Mouse (Mus musculus) cerebellum, adult 2 months (tissue): ENCODE results near the gene Ceacam19.

Source experiments
- CTCF ChIP-seq: fragments of 200-500 bp; IDR thresholded peaks from 2 replicates; pipeline ENCODE4 v1.5.1; 2011; ENCODE audit warnings: low read depth, mild to moderate bottlenecking, control low read depth, low read length, moderate library complexity, borderline replicate concordance; ENCODE audit not compliant: insufficient read depth
- POLR2A ChIP-seq: fragments of 200-500 bp; IDR thresholded peaks from 2 replicates; pipeline ENCODE4 v1.6.1; 2011; ENCODE audit warnings: low read length, control low read depth, borderline replicate concordance; ENCODE audit not compliant: insufficient read depth

DNA sequence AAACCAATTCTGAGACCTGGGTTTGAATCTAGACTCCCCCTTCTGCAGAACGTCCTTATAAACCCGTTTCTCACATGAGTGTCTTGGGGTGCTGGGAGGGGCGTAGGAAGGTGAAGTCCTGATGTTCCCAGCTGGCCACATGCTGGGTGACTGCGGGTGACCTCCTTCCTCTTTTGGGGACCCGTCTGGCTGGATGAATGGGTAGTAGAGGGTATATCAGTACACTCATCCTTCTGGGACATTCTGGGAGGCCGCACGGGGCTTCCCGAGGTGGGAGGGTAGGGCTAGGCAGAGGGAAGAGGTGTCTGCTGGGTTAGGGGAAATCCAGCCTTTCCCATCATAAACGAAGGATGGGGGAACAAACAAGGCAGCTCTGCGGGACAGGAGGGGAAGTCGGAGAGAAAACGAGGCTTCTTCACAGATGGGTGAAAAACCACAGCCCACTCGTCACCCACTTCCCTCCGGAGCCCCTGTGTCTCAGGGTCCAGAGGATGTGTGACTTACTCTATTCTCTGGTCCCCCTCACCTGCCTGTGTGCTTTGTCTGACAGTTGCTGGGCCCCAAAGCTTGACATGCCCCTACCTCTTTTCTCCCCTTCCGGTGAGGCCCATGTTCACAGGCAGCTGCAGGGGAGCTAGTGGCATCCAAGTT is 43.1 kb downstream of the Ceacam19 start:
- TF ChIP-seq POLR2A (no peak), CTCF (no peak)
